In the genomic region with DNA sequence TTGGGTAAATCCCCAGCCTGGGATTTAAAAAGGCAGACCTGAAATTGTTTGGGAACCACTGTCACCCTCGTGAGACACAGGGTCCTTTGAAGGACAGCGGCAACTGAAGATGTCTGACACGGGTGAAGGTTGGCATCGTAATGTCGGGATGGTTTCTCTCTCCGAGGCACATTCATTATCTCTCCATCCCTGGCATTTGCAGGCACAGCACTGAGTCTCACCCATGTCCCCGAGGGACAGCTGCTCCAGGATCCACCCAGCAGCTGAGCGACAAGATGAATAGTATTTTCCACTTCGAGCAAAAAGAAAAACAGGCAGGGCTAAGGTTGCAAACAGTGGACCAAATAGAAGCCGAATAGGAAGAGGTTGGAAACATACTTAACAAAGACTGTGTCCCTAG, we compare ENCODE assay signal across 31 mouse cellular contexts.
A peak's percentile ranks its signal among the peaks of the same experiment; 100 is the strongest.
DNase-seq lines count a peak whose midpoint lies in the region; ATAC-seq and TF ChIP-seq lines count a peak whose summit lies in the region.
"Had no signal": no experiment of that assay in that cellular context is flagged by ENCODE, and none has a peak within 500 bp of the region (broad histone marks: within the 10 kb centered on the region; RNA-seq: fewer than 3 reads in every experiment).

No protein-coding gene starts in this region.

- H3K4me3 ChIP-seq in heart, adult 2 months: no peak overlapping the region
- H3K4me3 ChIP-seq in liver, adult 2 months (ENCODE audit: insufficient read depth, low read depth, low read length): no peak overlapping the region
- no peak overlapping the region for H3K4me3 ChIP-seq in liver, embryonic 12.5 days
- H3K4me3 ChIP-seq in CH12.LX (replicated peaks in 1 of 3; ENCODE audit: low read depth in 2 of 3, low read length in 2 of 3, poor library complexity in 1 of 3) (no peak overlapping the region), myocyte (no peak overlapping the region)
- H3K4me3 ChIP-seq: embryonic facial prominence, embryonic 12.5 days; forebrain, embryonic 10.5 days; forebrain, embryonic 15.5 days; heart, embryonic 15.5 days; kidney, embryonic 15.5 days; limb, embryonic 10.5 days; limb, embryonic 15.5 days; megakaryocyte, embryonic 14.5 days; midbrain, embryonic 12.5 days; neural tube, embryonic 13.5 days had no signal

- no peak overlapping the region for H3K4me2 ChIP-seq in liver, embryonic 12.5 days
- H3K4me2 ChIP-seq in CH12.LX (ENCODE audit: insufficient read depth, low read depth, poor library complexity, severe bottlenecking) (peak overlapping the region; percentile 79), myocyte (ENCODE audit: low read depth) (peak overlapping the region; percentile 46)
- H3K4me2 ChIP-seq: embryonic facial prominence, embryonic 12.5 days; forebrain, embryonic 15.5 days; heart, embryonic 15.5 days; hindbrain, embryonic 14.5 days; kidney, embryonic 15.5 days; limb, embryonic 15.5 days; midbrain, embryonic 12.5 days; neural tube, embryonic 13.5 days had no signal

- H3K9me3 ChIP-seq in liver, embryonic 12.5 days (replicated peaks): no peaks in the 10 kb centered on the region
- H3K9me3 ChIP-seq in CH12.LX (replicated peaks; ENCODE audit: low read length): peaks cover 2% of the 10 kb centered on the region
- H3K9me3 ChIP-seq: embryonic facial prominence, embryonic 12.5 days; forebrain, embryonic 10.5 days; forebrain, embryonic 15.5 days; heart, embryonic 15.5 days; kidney, embryonic 15.5 days; limb, embryonic 10.5 days; limb, embryonic 15.5 days; midbrain, embryonic 12.5 days; neural tube, embryonic 13.5 days had no signal

- dilution Hi-C loops in CH12.LX (cut with MboI; ENCODE audit: extremely low pct_ligation_motif_present, extremely low pct_unique_long_range_greater_than_20kb, low sequenced_read_pairs): no loop called here

- H3ac ChIP-seq in myocyte (ENCODE audit: control insufficient read depth, insufficient read length): no peak overlapping the region

- WGBS in heart, adult 2 months: 51% methylated on average over 10 of the region's 10 CpGs
- 87% methylated on average over 10 of the region's 10 CpGs for WGBS in liver, adult 2 months
- WGBS in liver, embryonic 12.5 days (ENCODE audit: insufficient replicate concordance): 64% methylated on average over 10 of the region's 10 CpGs

- H3K79me2 ChIP-seq in heart, adult 2 months (replicated peaks; ENCODE audit: control insufficient read depth, insufficient read depth, low read length): no peaks in the 10 kb centered on the region
- no peaks in the 10 kb centered on the region for H3K79me2 ChIP-seq in liver, adult 2 months (ENCODE audit: control insufficient read depth, insufficient read depth, low read length)
- H3K79me2 ChIP-seq in CH12.LX (replicated peaks; ENCODE audit: control insufficient read depth, extremely low read depth, insufficient read depth, poor library complexity, severe bottlenecking) (no peaks in the 10 kb centered on the region), myocyte (ENCODE audit: control insufficient read depth, insufficient read depth) (no peaks in the 10 kb centered on the region)

- in situ Hi-C loops in CH12.LX (cut with MboI; ENCODE audit: low pct_ligation_motif_present, low pct_unique_long_range_greater_than_20kb, low sequenced_read_pairs): no loop called here

- H3K27ac ChIP-seq in heart, adult 2 months: peak overlapping the region; percentile 84
- peak overlapping the region; percentile 98 for H3K27ac ChIP-seq in liver, adult 2 months (replicated peaks; ENCODE audit: insufficient read depth, low read depth, low read length)
- no peak overlapping the region for H3K27ac ChIP-seq in liver, embryonic 12.5 days
- no peak overlapping the region for H3K27ac ChIP-seq in CH12.LX (ENCODE audit: insufficient read depth, low read depth)
- H3K27ac ChIP-seq: embryonic facial prominence, embryonic 12.5 days; forebrain, embryonic 10.5 days; forebrain, embryonic 15.5 days; hindbrain, embryonic 14.5 days; limb, embryonic 10.5 days; midbrain, embryonic 12.5 days; neural tube, embryonic 13.5 days had no signal

- peaks cover 26% of the 10 kb centered on the region for H3K4me1 ChIP-seq in heart, adult 2 months (ENCODE audit: control insufficient read depth, insufficient read depth, low read length)
- peaks cover 37% of the 10 kb centered on the region for H3K4me1 ChIP-seq in liver, adult 2 months (ENCODE audit: control insufficient read depth, insufficient read depth, low read length)
- H3K4me1 ChIP-seq in liver, embryonic 12.5 days: peaks cover 53% of the 10 kb centered on the region
- H3K4me1 ChIP-seq in CH12.LX (ENCODE audit: control insufficient read depth in 1 of 2, insufficient read depth in 2 of 2): peaks cover 5 to 10% of the 10 kb centered on the region in 2 experiments; a peak in 3 of 4 replicates

- ATAC-seq in liver, embryonic 12.5 days: no peak
- ATAC-seq: activated CD4-positive, CD25-positive, alpha-beta regulatory T cell, adult 4 months; CD4-positive, CD25-positive, alpha-beta regulatory T cell, adult 4 months; forebrain, embryonic 15.5 days; intestine, postnatal 0 days had no signal

- H3K27me3 ChIP-seq in heart, adult 2 months (ENCODE audit: control insufficient read depth, insufficient read depth, low read length): no peaks in the 10 kb centered on the region
- no peaks in the 10 kb centered on the region for H3K27me3 ChIP-seq in liver, adult 2 months (ENCODE audit: control insufficient read depth, insufficient read depth, low read length)
- H3K27me3 ChIP-seq in liver, embryonic 12.5 days (replicated peaks): no peaks in the 10 kb centered on the region
- H3K27me3 ChIP-seq in CH12.LX (replicated peaks): no peaks in the 10 kb centered on the region
- H3K27me3 ChIP-seq in myocyte (ENCODE audit: control insufficient read depth, insufficient read depth, insufficient read length): no peaks in the 10 kb centered on the region
- H3K27me3 ChIP-seq: embryonic facial prominence, embryonic 12.5 days; forebrain, embryonic 15.5 days; heart, embryonic 15.5 days; kidney, embryonic 15.5 days; limb, embryonic 15.5 days; megakaryocyte, embryonic 14.5 days; neural tube, embryonic 13.5 days had no signal

- DNase-seq in heart, adult 2 months: no peak
- DNase-seq in heart, postnatal 10 days: no peak
- DNase-seq in liver, adult 2 months (ENCODE audit: extremely low read depth, low read depth, low spot score): no peak
- no peak for DNase-seq in CH12.LX (ENCODE audit: extremely low read depth)
- no peak for DNase-seq in thymus, postnatal 25 days
- DNase-seq: adrenal gland, adult 8-10 months; cerebellum, adult 11 months; cerebellum, adult 9-10 months; cerebellum, postnatal 36 days; heart, postnatal 4 days; kidney, postnatal 4 days; layer of hippocampus, adult 9-11 months; right cerebral cortex, postnatal 4 days; thymus, adult 2 months; thymus, postnatal 4 days had no signal

- intact Hi-C loops in heart, adult 2 months (cut with DNase I): loop anchor here (5.0 kb wide), 1 partner anchor 368 kb away; no protein-coding TSS in a partner anchor
- intact Hi-C loops in heart, postnatal 10 days (cut with DNase I): no loop called here

- TF ChIP-seq EP300 in heart, adult 2 months (IDR thresholded peaks at IDR 0.05; ENCODE audit: insufficient read depth, low read depth, low read length): no peak
- TF ChIP-seq EP300 in CH12.LX (IDR thresholded peaks at IDR 0.05; ENCODE audit: low read length): 0 out of 2 replicates have a peak, but pooled peaks have one; percentile 24

- H3K36me3 ChIP-seq in heart, adult 2 months (ENCODE audit: control insufficient read depth, insufficient read depth, low read length): no peaks in the 10 kb centered on the region; the same call in 1 of the 2 replicates
- H3K36me3 ChIP-seq in liver, adult 2 months (ENCODE audit: control insufficient read depth, insufficient read depth, low read length): no peaks in the 10 kb centered on the region
- H3K36me3 ChIP-seq in liver, embryonic 12.5 days: no peaks in the 10 kb centered on the region
- H3K36me3 ChIP-seq in CH12.LX (replicated peaks in 1 of 2; ENCODE audit: control insufficient read depth in 1 of 2, insufficient read depth in 1 of 2, low read length in 1 of 2): no peaks in the 10 kb centered on the region
- no peaks in the 10 kb centered on the region for H3K36me3 ChIP-seq in myocyte (ENCODE audit: control insufficient read depth, insufficient read depth)
- H3K36me3 ChIP-seq: embryonic facial prominence, embryonic 12.5 days; forebrain, embryonic 10.5 days; forebrain, embryonic 15.5 days; heart, embryonic 15.5 days; kidney, embryonic 15.5 days; limb, embryonic 10.5 days; limb, embryonic 15.5 days; midbrain, embryonic 12.5 days; neural tube, embryonic 13.5 days had no signal

- TF ChIP-seq RAD21 in CH12.LX (IDR thresholded peaks at IDR 0.05; ENCODE audit: low read depth, low read length): no peak

- H3K9ac ChIP-seq in heart, adult 2 months (ENCODE audit: low read depth, low read length): no peak overlapping the region
- no peak overlapping the region; the same call in 1 of the 2 replicates for H3K9ac ChIP-seq in liver, adult 2 months (ENCODE audit: low read depth, low read length)
- H3K9ac ChIP-seq in liver, embryonic 12.5 days: no peak overlapping the region
- H3K9ac ChIP-seq in CH12.LX (ENCODE audit: insufficient read depth, low read depth): no peak overlapping the region
- H3K9ac ChIP-seq: embryonic facial prominence, embryonic 12.5 days; forebrain, embryonic 15.5 days; heart, embryonic 15.5 days; hindbrain, embryonic 14.5 days; kidney, embryonic 15.5 days; limb, embryonic 15.5 days; midbrain, embryonic 12.5 days; neural tube, embryonic 13.5 days had no signal

- TF ChIP-seq POLR2A in heart, adult 2 months (IDR thresholded peaks at IDR 0.05; ENCODE audit: insufficient read depth, low read depth, low read length): no peak
- no peak for TF ChIP-seq POLR2A in liver, adult 2 months (IDR thresholded peaks at IDR 0.05; ENCODE audit: extremely low read depth, insufficient read depth, low read length)
- TF ChIP-seq POLR2A in CH12.LX (IDR thresholded peaks at IDR 0.05; ENCODE audit: low read depth, low read length): no peak
- no peak for TF ChIP-seq POLR2A in myocyte (IDR thresholded peaks at IDR 0.05; ENCODE audit: insufficient read length, low read depth)

- TF ChIP-seq CTCF in heart, adult 2 months (IDR thresholded peaks at IDR 0.05): no peak
- no peak for TF ChIP-seq CTCF in liver, adult 2 months (IDR thresholded peaks at IDR 0.05; ENCODE audit: low read depth, low read length)
- TF ChIP-seq CTCF in CH12.LX (conservative IDR thresholded peaks at IDR 0.05 in 1 of 2, IDR thresholded peaks at IDR 0.05 in 1 of 2; ENCODE audit: low read depth in 2 of 2, low read length in 2 of 2): no peak

TF ChIP-seq in CH12.LX, 34 proteins besides CTCF, POLR2A, EP300 and RAD21:
- TF ChIP-seq ETS1 (conservative IDR thresholded peaks at IDR 0.05; ENCODE audit: low read depth, low read length): 0 out of 2 replicates have a peak, but pooled peaks have one; percentile 41
- no peak for TF ChIP-seq CHD1 (IDR thresholded peaks at IDR 0.05; ENCODE audit: low read depth, low read length)
- no peak for TF ChIP-seq ZKSCAN1 (IDR thresholded peaks at IDR 0.05; ENCODE audit: borderline replicate concordance, low read depth, low read length)
TF ChIP-seq in CH12.LX: peak in this region for 1.

TF ChIP-seq in myocyte, 11 proteins besides CTCF, POLR2A, EP300 and RAD21 (continues in another document):
- TF ChIP-seq TCF12 (IDR thresholded peaks at IDR 0.05; ENCODE audit: insufficient read depth, poor library complexity, severe bottlenecking) (peak; percentile 87), MYOG (IDR thresholded peaks at IDR 0.05; ENCODE audit: control insufficient read depth in 1 of 3, insufficient read depth in 1 of 3, insufficient read length in 2 of 3, low read depth in 2 of 3) (peak; percentile 76 to 94 (median 85))

Comparison
In these comparisons a context has a peak if more than half of its experiments do, and no peak if none do; other contexts are left out.
1. H3K27ac ChIP-seq: peak in heart, adult 2 months (single experiment) and liver, adult 2 months (single experiment); none in liver, embryonic 12.5 days (single experiment) and CH12.LX (single experiment).